Mouse (Mus musculus): ENCODE measurements around the gene Ms4a4b. TPM values are rescaled to one million over a fixed set of nuclear protein-coding genes. Genes with fewer than 3 reads are reported as not detected.
"Not testable (repeated sequence)": the region's sequence is repeated elsewhere in the genome, so short reads cannot be mapped to it uniquely, and the experiment has no call there.

Gene Ms4a4b
- total RNA-seq, 2 experiments from 2014 or later = not detected

DNA sequence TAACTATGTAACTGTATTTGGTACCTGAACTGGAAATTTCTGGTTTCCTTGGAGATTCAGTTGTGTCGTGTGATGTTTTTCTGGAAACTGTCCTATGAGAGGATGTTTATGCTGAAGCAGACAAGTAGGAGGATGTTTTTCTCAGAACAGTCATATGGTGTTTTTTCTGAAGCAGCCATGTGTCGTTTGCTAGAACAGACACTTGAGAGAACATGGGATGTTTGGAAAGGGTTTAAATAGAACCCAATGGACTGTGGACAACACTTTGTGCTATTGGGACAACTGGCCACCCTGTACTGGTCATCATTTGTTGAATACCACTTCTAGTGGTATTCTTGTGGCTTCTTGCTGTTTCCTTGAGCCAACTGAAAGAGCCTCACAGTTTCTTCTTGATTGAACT lies 42.4 kb downstream of the Ms4a4b start, which contains the start of gene Gm8369:
Gene Gm8369 (plus strand): TSS at position 193 of the 400 bp plus-strand sequence.
- peak; percentile 7 to 30 for DNase-seq (ENCODE audit: low spot score in 2 of 2)

DNA sequence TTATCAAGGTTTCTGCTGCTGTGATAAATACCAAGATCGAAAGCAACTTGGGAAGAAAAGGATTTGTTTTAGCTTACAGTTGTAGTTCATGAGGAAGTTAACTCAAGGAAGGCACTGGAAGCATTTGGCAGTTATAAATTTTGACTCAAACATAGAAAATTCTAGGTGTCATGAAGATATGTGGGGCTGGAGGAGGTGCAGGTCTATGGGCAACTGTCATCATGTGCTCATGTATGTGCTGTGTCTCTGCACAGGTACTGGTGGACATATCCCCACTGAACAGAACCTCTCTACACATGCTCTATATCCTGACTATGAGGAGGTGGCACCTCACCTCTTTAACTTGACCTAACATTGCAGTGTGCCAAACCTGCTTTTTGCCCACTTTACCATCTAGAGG lies 43.2 kb downstream of the Ms4a4b start:
- no peak for DNase-seq (ENCODE audit: low spot score in 2 of 2)

DNA sequence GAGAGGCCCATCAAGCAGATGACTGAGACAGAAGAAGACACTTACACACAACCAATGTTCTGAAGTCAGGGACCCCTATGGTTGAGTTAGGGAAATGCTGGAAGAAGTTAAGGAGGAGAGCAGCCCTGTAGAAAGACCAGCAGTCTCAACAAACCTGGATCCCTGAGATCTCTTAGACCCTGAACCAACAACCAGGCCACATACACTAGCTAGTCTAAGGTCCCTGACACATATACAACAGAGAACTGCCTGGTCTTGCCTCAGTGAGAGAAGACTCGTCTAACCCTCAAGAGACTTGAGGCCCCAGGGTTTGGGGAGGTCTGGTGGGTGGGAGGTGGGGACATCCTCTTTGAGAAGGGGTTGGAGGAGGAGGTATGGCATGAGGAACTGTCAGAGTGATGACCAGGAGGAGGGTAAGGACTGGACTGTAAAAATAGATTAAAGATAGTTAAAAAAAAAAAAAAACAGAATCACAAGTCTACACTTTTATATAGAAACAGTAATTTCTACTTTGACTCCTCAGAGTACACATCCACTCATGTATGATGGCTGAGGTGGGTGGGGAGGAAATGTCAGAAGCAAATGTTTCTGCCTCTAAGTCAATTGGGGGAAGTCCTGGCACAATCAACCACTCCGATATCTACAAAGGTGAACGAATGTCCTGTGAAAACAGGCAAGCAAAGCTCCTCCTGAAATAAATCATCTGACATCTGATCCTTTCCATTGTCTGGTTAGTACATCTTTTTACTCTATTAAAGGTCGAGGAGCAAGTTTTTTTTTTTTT lies 48.2 kb downstream of the Ms4a4b start:
- DNase-seq (ENCODE audit: low spot score in 2 of 2) = no peak

DNA sequence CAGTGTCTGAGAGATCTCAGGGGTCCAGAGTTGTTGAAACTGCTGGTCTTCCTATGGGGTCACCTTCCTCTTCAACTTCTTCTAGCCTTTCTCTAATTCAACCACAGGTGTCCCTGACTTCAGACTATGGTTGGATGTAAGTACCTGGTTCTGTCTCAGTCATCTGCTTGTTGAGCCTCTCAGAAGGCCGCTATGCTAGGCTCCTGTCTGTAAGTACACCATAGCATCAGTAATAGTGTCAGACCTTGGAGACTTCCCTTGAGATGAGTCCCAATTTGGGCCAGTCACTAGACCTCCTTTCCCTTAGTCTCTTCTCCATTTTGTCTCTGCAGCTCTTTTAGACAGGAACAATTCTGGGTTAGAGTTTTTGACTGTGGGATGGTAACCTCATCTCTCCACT lies 49.3 kb downstream of the Ms4a4b start:
- no peak for DNase-seq (ENCODE audit: low spot score in 2 of 2)

DNA sequence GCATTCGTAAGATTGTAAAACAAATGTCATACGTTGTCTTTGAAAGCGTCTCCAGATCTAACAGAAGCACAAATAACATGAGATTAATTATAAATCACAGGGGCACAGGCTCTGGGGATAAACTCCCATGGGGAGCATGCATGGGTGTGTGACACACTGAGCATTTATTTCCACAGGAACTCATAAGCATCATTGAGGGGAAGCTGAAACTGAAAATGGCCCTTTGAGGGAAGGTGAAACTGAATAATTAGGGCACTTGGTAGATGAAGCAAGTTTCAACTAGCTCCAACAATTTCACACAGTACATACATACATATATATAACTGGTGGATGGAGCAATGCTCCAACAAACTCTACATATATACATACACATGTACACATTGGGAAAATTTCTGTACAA lies 51.2 kb downstream of the Ms4a4b start:
- no peak for DNase-seq (ENCODE audit: low spot score in 2 of 2)

DNA sequence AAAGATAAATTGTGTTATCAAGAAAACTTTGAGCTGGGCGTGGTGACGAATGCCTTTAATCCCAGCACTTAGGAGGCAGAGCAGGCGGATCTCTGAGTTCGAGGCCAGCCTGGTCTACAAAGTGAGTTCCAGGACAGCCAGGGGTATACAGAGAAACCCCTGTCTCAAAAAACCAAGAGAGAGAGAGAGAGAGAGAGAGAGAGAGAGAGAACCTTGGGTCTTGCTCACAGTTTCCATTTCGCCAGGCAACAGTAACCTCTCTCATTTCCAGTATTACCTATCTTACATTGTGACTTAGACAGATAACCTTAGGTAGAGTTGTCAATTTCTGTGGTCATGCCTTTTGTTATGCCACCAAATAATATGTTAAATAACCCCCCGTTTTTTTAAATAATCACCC lies 53.0 kb downstream of the Ms4a4b start:
- no peak for DNase-seq (ENCODE audit: low spot score in 2 of 2)

DNA sequence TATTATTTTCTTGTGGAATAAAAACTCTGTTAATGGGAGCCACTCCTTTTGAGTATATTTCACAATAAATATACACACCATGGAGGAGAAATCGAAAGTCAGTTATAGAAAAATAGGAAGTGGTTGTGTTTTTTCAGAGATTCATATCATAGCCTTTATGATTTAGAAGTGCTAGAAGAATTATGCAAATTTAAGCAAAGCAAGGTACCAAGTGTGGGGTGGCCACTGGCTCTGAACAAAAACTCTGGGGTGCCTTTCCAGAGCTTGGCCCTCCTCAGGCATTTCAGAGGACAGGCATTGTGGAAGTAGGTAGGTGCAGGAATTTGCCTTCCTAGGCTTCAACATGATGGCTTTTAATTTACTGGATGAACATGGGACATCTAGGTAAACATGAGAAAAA lies 53.9 kb downstream of the Ms4a4b start:
- DNase-seq (ENCODE audit: low spot score in 2 of 2) = not testable (repeated sequence)

DNA sequence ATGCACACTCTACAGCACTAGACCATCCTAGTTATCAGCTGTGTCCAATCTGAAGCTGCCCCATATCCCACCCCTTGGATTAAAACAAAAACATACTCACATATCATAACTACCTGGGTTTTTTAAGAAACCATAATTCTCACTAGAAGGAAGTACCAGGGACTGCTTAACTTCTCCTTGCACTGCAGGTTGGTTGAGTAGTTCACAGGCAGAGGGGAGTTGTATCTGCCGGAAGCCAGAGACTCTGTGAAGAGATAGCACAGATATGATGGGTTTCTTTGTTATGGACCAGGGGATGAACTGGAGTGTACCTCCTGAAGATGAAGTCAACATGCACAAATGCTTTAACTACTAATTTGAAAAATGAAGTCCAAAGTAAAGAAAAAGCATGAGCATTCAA lies 57.4 kb downstream of the Ms4a4b start:
- no peak for DNase-seq (ENCODE audit: low spot score in 2 of 2)

DNA sequence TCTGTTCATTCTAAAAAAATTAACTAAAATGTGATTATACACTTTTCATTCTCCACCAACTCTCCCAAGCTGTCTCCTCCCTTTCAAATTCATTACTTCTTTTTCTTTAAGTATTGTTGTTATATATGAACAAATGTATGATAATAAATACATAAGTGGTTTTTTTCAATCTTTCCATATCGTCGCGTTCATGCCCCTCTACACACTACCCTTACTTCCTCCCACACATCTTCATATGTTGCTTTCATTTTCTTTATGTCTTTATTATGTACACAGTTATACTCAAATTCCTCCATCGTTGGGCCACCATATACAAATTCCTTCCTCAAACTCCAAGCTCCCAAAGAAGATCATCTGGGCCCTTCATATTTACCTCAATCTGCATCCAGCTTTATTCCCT lies 58.0 kb downstream of the Ms4a4b start:
- DNase-seq (ENCODE audit: low spot score in 2 of 2) = no peak

DNA sequence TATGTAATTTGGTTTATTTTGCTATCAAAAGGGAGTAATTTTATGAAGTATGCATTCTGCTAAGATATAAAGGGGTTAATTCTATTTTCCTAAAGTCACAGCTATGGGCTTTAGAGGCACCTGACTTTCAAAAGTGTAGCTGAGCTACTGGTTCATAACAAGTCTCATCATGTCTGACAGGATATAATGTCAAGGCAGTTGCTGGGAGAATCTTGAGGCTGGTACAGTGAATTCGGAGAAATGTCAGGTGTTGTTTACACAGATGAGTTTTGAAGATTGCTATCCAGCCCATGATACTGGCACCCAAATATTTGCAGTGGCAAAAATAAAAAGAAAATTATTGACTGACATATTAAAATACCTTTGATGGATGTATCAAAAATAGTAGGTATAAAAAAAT lies 61.5 kb downstream of the Ms4a4b start:
- DNase-seq (ENCODE audit: low spot score in 2 of 2) = no peak

DNA sequence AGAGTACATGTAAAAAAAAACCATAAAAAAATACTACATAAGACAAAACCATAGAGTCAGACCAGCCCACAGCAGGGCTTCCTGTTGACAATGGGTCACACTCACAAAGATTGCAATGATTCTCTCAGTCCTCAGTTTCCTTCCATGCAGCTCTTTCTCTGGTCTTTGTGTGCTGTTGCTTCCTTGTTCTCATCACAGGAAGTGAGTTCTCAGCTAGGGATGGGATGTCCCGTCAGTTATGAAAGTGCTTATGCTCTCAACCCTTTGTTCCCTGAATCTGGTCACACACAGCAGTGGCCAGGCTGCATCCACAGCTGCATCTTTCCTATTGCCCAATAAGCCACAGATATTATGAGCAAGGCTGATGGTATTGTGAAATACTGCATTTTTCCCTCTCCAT lies 70.1 kb downstream of the Ms4a4b start:
- no peak for DNase-seq (ENCODE audit: low spot score in 2 of 2)

DNA sequence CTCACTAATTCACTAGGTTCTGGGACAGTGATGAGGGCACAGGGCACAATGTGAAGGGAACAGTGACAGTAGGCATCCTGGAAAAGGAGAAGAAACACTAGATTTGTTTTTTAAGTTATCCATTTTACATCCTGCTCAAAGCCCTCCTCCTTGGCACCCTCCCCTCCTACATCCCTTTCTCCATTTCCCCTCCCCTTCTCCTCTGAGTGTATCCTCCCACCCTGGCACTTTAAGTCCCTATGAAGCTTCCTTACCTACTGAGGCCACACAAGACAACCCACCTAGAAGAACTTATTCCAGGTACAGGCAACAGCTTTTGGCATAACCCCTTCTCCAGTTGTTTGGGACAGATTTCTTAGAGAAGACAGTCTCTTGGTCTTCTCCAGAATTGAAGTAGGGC lies 72.9 kb downstream of the Ms4a4b start, which contains the start of gene Ms4a6b:
Gene Ms4a6b (plus strand): TSS at position 267 of the 400 bp plus-strand sequence.
- no peak for DNase-seq (ENCODE audit: low spot score in 2 of 2)

Other genes starting within 250 kb of the Ms4a4b start
- not detected for gene Ms4a13, start 246.8 kb upstream of the Ms4a4b start, total RNA-seq (2021)
- not detected for gene Ms4a12, start 211.1 kb upstream of the Ms4a4b start, total RNA-seq (2021)
- gene Ms4a1, start 177.3 kb upstream of the Ms4a4b start, total RNA-seq (2021) = not detected
- not detected for gene Ms4a5, start 159.7 kb upstream of the Ms4a4b start, total RNA-seq (2021)
- gene Ms4a14, start 129.1 kb upstream of the Ms4a4b start, total RNA-seq (2021) = not detected
- gene Ms4a7, start 107.4 kb upstream of the Ms4a4b start, total RNA-seq (2021) = under 1 TPM; 0.42 to 0.91 TPM
- 1 to 10 TPM in 1 of 2 experiments, under 1 TPM in 1; 0.70 to 1.1 TPM for gene Ms4a4a, start 68.0 kb upstream of the Ms4a4b start, total RNA-seq (2021)
- gene Ms4a4c, start 38.8 kb upstream of the Ms4a4b start, total RNA-seq (2021) = under 1 TPM in 1 of 2 experiments, not detected in 1; 0.75 TPM
- 1 to 10 TPM in 1 of 2 experiments, under 1 TPM in 1; 0.96 to 1.9 TPM for gene Ms4a6c, start 25.8 kb downstream of the Ms4a4b start, total RNA-seq (2021)
- under 1 TPM; 0.49 to 0.84 TPM for gene Gm8369, start 42.4 kb downstream of the Ms4a4b start, total RNA-seq (2021)
- 1 to 10 TPM; 1.4 to 3.1 TPM for gene Ms4a6b, start 73.0 kb downstream of the Ms4a4b start, total RNA-seq (2021)
- not detected for gene Ms4a4d, start 93.2 kb downstream of the Ms4a4b start, total RNA-seq (2021)
- 1 to 10 TPM; 1.4 to 2.1 TPM for gene Ms4a6d, start 161.3 kb downstream of the Ms4a4b start, total RNA-seq (2021)
- not detected for gene Ms4a2, start 180.2 kb downstream of the Ms4a4b start, total RNA-seq (2021)
- not detected for gene Ms4a3, start 197.3 kb downstream of the Ms4a4b start, total RNA-seq (2021)
- gene Oosp2, start 217.0 kb downstream of the Ms4a4b start, total RNA-seq (2021) = not detected
- gene Oosp1, start 247.6 kb downstream of the Ms4a4b start, total RNA-seq (2021) = not detected

Data from left cerebral cortex, adult 18-20 months (tissue).